Mouse (Mus musculus): ENCODE results near the gene Itga7. TPM values are rescaled to one million over a fixed set of nuclear protein-coding genes. Genes with fewer than 3 reads are reported as not detected.

The Itga7 gene
- polyA plus RNA-seq, 1 experiment from 2014 or later = 7.0 TPM

- no peak for ATAC-seq (replicated peaks; ENCODE audit: insufficient number of reproducible peaks, insufficient read depth, low FRiP score, low read depth)
- Histone ChIP-seq H3K36me3 (no peaks in the 10 kb centered on the region), H3K4me3 (no peak overlapping the region), H3K4me1 (replicated peaks) (no peaks in the 10 kb centered on the region), H3K9me3 (replicated peaks) (no peaks in the 10 kb centered on the region), H3K27ac (no peak overlapping the region), H3K4me2 (no peak overlapping the region), H3K27me3 (no peaks in the 10 kb centered on the region), H3K9ac (no peak overlapping the region)
- 72% methylated on average over 14 of the region's 14 CpGs for WGBS
Observed at GRCm38 (mm10) chr10:129004032-129004920, 70.7 kb downstream of the Itga7 start.

Other genes starting within 250 kb of the Itga7 start
- 61.0 and 67.8 TPM in 2 replicates for gene Rab5b, start 237.6 kb upstream of the Itga7 start, polyA plus RNA-seq (2015; fragmentation: Nextera tagmentation; extraction: Ambion mirVana)
- 2.5 and 2.7 TPM in 2 replicates for gene Pmel, start 229.6 kb upstream of the Itga7 start, polyA plus RNA-seq (2015; fragmentation: Nextera tagmentation; extraction: Ambion mirVana)
- 85.9 and 90.4 TPM in 2 replicates for gene Cdk2, start 228.8 kb upstream of the Itga7 start, polyA plus RNA-seq (2015; fragmentation: Nextera tagmentation; extraction: Ambion mirVana)
- gene Dgka, start 189.0 kb upstream of the Itga7 start, polyA plus RNA-seq (2015; fragmentation: Nextera tagmentation; extraction: Ambion mirVana) = 5.4 and 10.1 TPM in 2 replicates
- 15.4 and 23.2 TPM in 2 replicates for gene Pym1, start 185.9 kb upstream of the Itga7 start, polyA plus RNA-seq (2015; fragmentation: Nextera tagmentation; extraction: Ambion mirVana)
- gene Mmp19, start 142.9 kb upstream of the Itga7 start, polyA plus RNA-seq (2015; fragmentation: Nextera tagmentation; extraction: Ambion mirVana) = 1.6 and 2.5 TPM in 2 replicates
- gene Dnajc14, start 129.8 kb upstream of the Itga7 start, polyA plus RNA-seq (2015; fragmentation: Nextera tagmentation; extraction: Ambion mirVana) = 35.2 and 42.5 TPM in 2 replicates
- gene Tmem198b, start 129.4 kb upstream of the Itga7 start, polyA plus RNA-seq (2015; fragmentation: Nextera tagmentation; extraction: Ambion mirVana) = 14.9 and 18.8 TPM in 2 replicates
- gene Sarnp, start 116.5 kb upstream of the Itga7 start, polyA plus RNA-seq (2015; fragmentation: Nextera tagmentation; extraction: Ambion mirVana) = 145 and 168 TPM in 2 replicates
- gene Ormdl2, start 112.2 kb upstream of the Itga7 start, polyA plus RNA-seq (2015; fragmentation: Nextera tagmentation; extraction: Ambion mirVana) = 34.3 and 42.6 TPM in 2 replicates
- gene Gdf11, start 42.1 kb upstream of the Itga7 start, polyA plus RNA-seq (2015; fragmentation: Nextera tagmentation; extraction: Ambion mirVana) = 2.8 and 2.9 TPM in 2 replicates
- 420 and 427 TPM in 2 replicates for gene Cd63, start 32.8 kb upstream of the Itga7 start, polyA plus RNA-seq (2015; fragmentation: Nextera tagmentation; extraction: Ambion mirVana)
- gene Rdh5, start 10.9 kb upstream of the Itga7 start, polyA plus RNA-seq (2015; fragmentation: Nextera tagmentation; extraction: Ambion mirVana) = 10.5 and 11.8 TPM in 2 replicates
- gene Bloc1s1, start 9.8 kb upstream of the Itga7 start, polyA plus RNA-seq (2015; fragmentation: Nextera tagmentation; extraction: Ambion mirVana) = 208 and 212 TPM in 2 replicates
- gene Mettl7b, start 27.2 kb downstream of the Itga7 start, polyA plus RNA-seq (2015; fragmentation: Nextera tagmentation; extraction: Ambion mirVana) = 0.11 TPM in 1 of 2 replicates, not detected in the other
- gene Olfr9, start 55.6 kb downstream of the Itga7 start, polyA plus RNA-seq (2015; fragmentation: Nextera tagmentation; extraction: Ambion mirVana) = not detected in 2 replicates
- gene Olfr763, start 77.0 kb downstream of the Itga7 start, polyA plus RNA-seq (2015; fragmentation: Nextera tagmentation; extraction: Ambion mirVana) = not detected in 2 replicates
- gene Olfr764-ps1, start 106.1 kb downstream of the Itga7 start, polyA plus RNA-seq (2015; fragmentation: Nextera tagmentation; extraction: Ambion mirVana) = not detected in 2 replicates
- gene Olfr765, start 116.2 kb downstream of the Itga7 start, polyA plus RNA-seq (2015; fragmentation: Nextera tagmentation; extraction: Ambion mirVana) = not detected in 2 replicates
- gene Olfr766-ps1, start 135.2 kb downstream of the Itga7 start, polyA plus RNA-seq (2015; fragmentation: Nextera tagmentation; extraction: Ambion mirVana) = not detected in 2 replicates
- not detected in 2 replicates for gene Olfr767, start 149.1 kb downstream of the Itga7 start, polyA plus RNA-seq (2015; fragmentation: Nextera tagmentation; extraction: Ambion mirVana)
- not detected in 2 replicates for gene Olfr768, start 165.6 kb downstream of the Itga7 start, polyA plus RNA-seq (2015; fragmentation: Nextera tagmentation; extraction: Ambion mirVana)
- gene Olfr769, start 184.0 kb downstream of the Itga7 start, polyA plus RNA-seq (2015; fragmentation: Nextera tagmentation; extraction: Ambion mirVana) = not detected in 2 replicates
- gene Olfr770, start 205.2 kb downstream of the Itga7 start, polyA plus RNA-seq (2015; fragmentation: Nextera tagmentation; extraction: Ambion mirVana) = not detected in 2 replicates
- gene Olfr771, start 230.9 kb downstream of the Itga7 start, polyA plus RNA-seq (2015; fragmentation: Nextera tagmentation; extraction: Ambion mirVana) = not detected in 2 replicates
- gene Olfr772, start 244.1 kb downstream of the Itga7 start, polyA plus RNA-seq (2015; fragmentation: Nextera tagmentation; extraction: Ambion mirVana) = not detected in 2 replicates